Mouse (Mus musculus) right cerebral cortex, postnatal 36 days (tissue): Measurements from ENCODE around the gene Mob1b.
"Not testable (repeated sequence)": the region's sequence is repeated elsewhere in the genome, so short reads cannot be mapped to it uniquely, and the experiment has no call there.

ENCODE experiments used
- DNase-seq, 2 experiments: peaks; one replicate each; pipeline ENCODE4 v3.0.0; 2022; ENCODE audit warnings: low spot score in 2 of 2, mixed read lengths in 1 of 2

The Mob1b gene

GRCm38 (mm10) chr5:88702041-88702440 lies 18.6 kb upstream of the Mob1b start:
- no peak for DNase-seq

GRCm38 (mm10) chr5:88703551-88703950 lies 17.1 kb upstream of the Mob1b start:
- DNase-seq: no peak

GRCm38 (mm10) chr5:88711128-88711527 lies 9.5 kb upstream of the Mob1b start:
- no peak for DNase-seq

- peak in 1 of 2 experiments; percentile 6 for DNase-seq
Observed at GRCm38 (mm10) chr5:88711618-88712224, 8.9 kb upstream of the Mob1b start.

GRCm38 (mm10) chr5:88712328-88712727 lies 8.3 kb upstream of the Mob1b start:
- DNase-seq: no peak

GRCm38 (mm10) chr5:88716983-88717382 lies 3.7 kb upstream of the Mob1b start:
- DNase-seq: no peak

- DNase-seq: no peak
Observed at GRCm38 (mm10) chr5:88721003-88721475, 384 bp downstream of the Mob1b start.

- DNase-seq: peak in 1 of 2 experiments; percentile 16
Observed at GRCm38 (mm10) chr5:88721565-88722212, 1.0 kb downstream of the Mob1b start.

- DNase-seq: peak in 1 of 2 experiments; percentile 14
Observed at GRCm38 (mm10) chr5:88722213-88722600, 1.6 kb downstream of the Mob1b start.

GRCm38 (mm10) chr5:88724030-88724429 lies 3.4 kb downstream of the Mob1b start:
- DNase-seq: no peak

GRCm38 (mm10) chr5:88727593-88728144 lies 7.0 kb downstream of the Mob1b start:
- no peak for DNase-seq

- no peak for DNase-seq
Observed at GRCm38 (mm10) chr5:88734786-88735185, 14.1 kb downstream of the Mob1b start.

GRCm38 (mm10) chr5:88741065-88741464 lies 20.4 kb downstream of the Mob1b start:
- not testable (repeated sequence) for DNase-seq

- DNase-seq: no peak
Observed at GRCm38 (mm10) chr5:88747774-88748173, 27.1 kb downstream of the Mob1b start.

- DNase-seq: no peak
Observed at GRCm38 (mm10) chr5:88753199-88753598, 32.5 kb downstream of the Mob1b start.

- no peak for DNase-seq
Observed at GRCm38 (mm10) chr5:88762611-88763010, 42.0 kb downstream of the Mob1b start.

- no peak for DNase-seq
Observed at GRCm38 (mm10) chr5:88764430-88764986, 43.9 kb downstream of the Mob1b start.

GRCm38 (mm10) chr5:88764987-88765481 lies 44.4 kb downstream of the Mob1b start, which contains the start of gene Dck:
Dck (plus strand) TSS chr5:88764996.
- DNase-seq: peak; percentile 95 to 96

GRCm38 (mm10) chr5:88765587-88765986 lies 44.9 kb downstream of the Mob1b start:
- DNase-seq: no peak

GRCm38 (mm10) chr5:88766121-88766520 lies 45.5 kb downstream of the Mob1b start:
- DNase-seq: no peak

GRCm38 (mm10) chr5:88766863-88767262 lies 46.2 kb downstream of the Mob1b start:
- no peak for DNase-seq

- DNase-seq: no peak
Observed at GRCm38 (mm10) chr5:88768201-88768600, 47.5 kb downstream of the Mob1b start.
